Mouse (Mus musculus): ENCODE results near the gene C77080.

Gene C77080

DNA sequence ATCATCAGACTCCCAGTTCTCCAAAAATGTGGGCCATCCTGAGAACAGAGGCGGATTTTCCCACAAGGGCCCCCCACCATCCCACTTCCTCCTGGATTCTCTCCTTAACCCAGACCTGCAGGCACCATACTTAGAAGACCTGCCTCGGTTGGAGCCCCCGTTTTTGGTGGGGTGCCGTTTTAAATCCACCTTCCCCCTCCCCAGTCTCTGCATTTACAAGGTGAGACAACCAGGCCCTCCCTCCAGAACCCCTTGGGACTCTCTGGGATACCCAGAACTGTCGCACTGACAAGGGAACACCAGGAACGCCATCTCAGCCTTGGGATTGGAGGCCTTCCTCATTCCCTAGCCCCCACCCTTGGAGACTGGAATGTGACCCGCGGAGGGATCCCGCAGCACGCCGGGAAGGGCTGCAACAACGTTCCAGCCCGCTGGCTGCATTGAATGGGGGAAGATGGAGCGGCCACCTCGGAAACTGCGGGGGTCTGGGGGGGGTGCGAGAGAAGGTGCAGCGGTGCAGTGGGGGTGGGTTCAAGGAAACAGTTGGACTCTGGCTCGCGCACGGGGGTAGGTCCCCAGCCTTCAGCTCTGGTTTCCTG is 23.3 kb downstream of the C77080 start:
- DNase-seq = no peak

- DNase-seq = no peak
Observed at GRCm38 (mm10) chr4:129236236-129236813, 24.9 kb downstream of the C77080 start.

GRCm38 (mm10) chr4:129235147-129235546 is 26.1 kb downstream of the C77080 start:
- no peak for DNase-seq

GRCm38 (mm10) chr4:129234488-129234887 is 26.7 kb downstream of the C77080 start:
- no peak for DNase-seq

- DNase-seq = no peak
Observed at GRCm38 (mm10) chr4:129232561-129233360, 28.4 kb downstream of the C77080 start.

DNA sequence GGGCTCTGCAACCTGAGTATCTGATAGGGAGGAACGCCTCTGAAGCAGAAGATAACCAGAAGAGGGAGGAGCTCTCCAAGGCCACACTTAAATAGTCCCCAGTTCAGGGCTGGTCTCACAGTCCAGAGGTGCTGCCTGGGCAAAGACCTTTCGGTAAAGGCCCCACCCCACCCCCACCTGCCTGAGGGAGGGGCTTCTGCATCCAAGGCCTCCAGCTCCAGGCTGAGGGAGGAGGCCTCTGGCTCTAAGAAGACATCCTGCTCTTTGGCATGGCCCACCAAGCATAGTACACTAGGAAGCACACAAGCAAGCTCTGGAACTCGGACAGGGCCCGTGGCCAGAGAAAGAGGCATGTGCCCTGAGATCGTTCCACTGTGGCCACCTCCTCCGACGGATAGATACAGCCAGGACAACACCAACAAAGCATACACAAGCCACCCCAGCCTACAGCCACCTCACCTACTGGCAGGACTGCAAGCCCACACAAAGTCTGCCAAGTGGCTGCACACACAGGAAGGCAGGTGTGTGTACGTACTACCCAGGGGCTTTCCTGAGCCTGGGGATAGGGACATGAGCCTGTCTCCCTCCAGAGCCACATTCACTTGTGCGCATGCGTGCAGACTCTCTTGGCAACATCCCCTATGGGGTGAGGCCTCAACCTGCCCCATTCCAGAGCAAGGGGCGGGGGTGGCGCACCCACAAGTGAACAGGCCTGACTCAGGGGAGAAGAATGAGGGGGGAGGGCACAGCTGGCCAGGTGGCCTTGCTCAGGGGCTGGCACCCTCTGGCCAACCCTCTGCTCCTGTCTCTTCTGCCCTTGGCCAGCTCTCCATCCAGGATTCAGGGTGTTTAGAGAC is 29.4 kb downstream of the C77080 start:
- no peak for DNase-seq

DNA sequence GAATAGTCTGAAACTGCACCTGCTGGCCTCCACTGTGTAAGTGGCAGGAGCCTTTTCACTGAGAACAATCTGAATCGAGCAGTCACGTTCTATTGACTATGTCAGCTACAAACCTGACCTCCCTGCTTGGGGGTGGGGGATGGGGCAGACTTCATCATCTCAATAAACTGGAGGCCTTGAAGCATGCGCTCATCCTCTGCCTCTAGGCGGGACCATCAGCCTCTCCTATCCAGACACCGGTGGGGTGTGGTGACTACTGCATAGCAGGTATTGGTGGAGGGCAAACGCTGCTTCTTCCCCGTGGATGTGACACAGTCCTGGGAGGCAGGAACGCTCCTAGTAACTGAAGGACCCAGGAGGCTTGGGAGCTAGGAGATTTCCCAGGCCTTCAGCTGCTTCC is 30.3 kb downstream of the C77080 start:
- no peak for DNase-seq

DNA sequence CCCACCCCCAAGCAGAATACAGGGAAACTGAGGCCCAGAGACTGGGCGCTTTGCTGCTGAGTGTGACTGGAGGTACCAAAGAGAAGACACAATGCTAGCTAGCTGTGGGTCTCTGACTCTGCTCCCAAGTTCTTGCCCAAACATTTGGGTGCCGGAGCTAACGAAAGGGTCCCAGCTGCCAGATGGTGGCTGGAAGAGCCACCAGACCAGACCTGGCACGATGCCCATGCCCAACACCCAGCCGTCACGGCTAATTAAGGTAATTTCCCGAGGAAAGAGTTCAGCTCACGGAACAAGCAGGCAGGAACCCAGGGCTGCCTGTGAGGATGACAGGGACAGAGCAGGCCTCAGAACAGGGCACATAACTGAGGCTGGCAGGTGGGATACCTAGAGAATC is 33.2 kb downstream of the C77080 start:
- DNase-seq = no peak

GRCm38 (mm10) chr4:129227170-129227984 is 33.8 kb downstream of the C77080 start:
- DNase-seq = no peak

DNA sequence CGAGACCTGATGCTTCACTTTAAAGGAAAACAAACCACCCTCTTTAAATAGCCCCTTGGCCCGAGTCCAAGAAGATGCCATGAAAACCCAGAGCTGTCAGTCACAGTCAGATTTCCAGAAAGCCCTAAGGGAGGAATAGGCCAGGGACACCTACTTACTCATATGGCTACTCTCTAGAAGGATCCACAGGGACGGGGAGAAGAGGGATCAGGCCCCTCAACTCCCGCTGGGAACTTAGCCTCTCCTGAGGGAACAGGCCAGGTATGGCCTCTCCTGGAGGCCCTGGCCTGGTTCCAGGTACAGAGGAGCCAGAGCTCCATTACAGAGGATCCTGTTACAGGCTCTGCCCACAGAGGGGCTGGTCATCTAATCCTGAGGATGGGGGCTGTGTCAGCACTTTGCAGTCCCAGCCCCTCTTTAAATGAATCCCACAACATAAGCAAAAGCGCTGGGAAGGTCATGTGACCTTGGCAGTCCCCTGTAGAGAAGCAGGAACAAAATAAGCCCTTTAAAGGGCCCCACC is 34.7 kb downstream of the C77080 start:
- DNase-seq = no peak

- no peak for DNase-seq
Observed at GRCm38 (mm10) chr4:129225315-129225714, 35.9 kb downstream of the C77080 start.

GRCm38 (mm10) chr4:129223421-129224281 is 37.6 kb downstream of the C77080 start:
- no peak for DNase-seq

DNA sequence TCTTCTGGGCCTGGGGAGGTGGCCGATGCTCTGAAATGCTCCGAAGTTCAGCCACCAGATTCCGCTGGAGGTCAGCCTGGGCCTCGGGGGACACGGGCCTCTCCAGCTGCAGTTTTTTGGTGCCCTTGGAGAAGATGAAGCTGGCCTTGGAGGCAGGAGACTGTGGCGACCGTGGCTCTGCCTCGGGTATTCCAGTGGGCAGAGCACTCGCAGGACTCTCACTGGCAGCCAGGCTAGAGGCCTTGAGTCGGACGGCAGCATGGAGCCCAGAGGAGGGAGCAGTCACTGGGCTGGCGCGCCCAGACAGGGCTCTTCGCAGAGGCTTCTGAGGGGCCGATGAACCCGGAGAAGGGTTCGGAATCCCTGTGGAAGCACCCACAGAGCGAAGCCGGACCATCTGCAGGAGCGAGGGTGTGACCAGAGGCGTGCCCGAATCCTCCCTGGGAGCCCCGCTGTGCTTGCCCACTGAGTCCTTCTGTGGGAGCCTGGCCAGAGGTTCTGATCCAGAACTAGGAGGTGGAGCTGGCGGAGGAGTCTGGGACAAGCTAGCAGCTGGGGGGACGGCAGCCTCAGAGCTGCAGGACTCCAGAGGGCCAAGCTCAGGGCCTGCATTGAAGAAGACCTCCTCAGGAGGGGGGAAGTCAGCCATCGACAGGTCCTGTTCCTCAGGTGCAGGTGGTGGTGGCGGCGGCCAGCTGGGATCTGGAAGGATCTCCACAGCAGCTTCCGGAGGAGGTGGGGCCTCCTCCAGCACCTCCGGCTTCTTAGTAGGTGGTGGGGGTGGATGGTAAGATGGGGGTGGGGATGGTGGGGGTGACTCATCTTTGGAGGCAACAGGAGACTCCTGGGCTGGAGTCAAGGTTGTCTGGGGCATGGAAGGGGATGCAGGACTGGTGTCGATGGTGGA is 38.9 kb downstream of the C77080 start:
- DNase-seq = no peak

DNA sequence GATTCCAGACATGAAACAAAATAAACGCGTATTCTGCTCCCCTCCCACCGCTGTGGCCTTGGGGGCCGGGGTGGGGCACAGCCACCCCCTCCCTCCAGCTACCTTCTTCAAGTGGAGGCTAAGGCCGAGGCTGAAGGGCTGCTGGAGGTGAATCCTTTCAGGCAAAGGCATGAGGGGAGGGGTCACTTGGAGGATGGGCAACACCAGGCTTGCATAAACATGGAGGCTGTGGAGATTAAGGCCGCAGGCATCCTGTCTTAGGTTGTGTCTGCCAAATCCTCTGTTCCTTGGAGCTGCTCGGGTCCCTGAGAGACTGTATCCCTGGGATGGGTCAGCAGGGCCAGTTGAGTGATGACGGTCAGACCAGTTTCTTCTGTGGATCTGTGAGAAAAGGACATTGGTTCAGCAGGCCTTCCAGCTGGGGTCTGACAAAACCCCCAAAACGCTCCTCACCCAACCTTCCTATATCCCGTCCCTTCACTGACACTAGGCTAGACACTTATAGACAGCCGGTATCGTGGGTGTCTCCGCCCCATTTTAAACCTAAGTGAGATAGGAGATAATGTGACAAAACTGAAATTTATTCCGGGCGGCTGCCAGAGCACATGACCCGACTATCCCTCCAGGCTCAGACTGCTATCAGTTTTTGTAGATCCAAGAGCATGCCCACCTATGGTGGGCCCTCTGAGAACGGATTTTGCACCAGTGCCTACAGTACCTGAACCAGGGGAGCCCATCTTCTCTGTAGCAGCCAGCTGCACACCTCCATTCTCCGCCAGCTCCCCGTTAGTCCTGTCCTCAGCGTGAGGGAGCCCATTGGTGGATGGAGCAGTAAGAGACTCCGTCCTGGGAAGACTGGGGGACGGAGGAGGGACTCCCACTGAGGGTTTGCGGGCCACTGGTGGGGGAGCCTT is 39.9 kb downstream of the C77080 start:
- no peak for DNase-seq

DNA sequence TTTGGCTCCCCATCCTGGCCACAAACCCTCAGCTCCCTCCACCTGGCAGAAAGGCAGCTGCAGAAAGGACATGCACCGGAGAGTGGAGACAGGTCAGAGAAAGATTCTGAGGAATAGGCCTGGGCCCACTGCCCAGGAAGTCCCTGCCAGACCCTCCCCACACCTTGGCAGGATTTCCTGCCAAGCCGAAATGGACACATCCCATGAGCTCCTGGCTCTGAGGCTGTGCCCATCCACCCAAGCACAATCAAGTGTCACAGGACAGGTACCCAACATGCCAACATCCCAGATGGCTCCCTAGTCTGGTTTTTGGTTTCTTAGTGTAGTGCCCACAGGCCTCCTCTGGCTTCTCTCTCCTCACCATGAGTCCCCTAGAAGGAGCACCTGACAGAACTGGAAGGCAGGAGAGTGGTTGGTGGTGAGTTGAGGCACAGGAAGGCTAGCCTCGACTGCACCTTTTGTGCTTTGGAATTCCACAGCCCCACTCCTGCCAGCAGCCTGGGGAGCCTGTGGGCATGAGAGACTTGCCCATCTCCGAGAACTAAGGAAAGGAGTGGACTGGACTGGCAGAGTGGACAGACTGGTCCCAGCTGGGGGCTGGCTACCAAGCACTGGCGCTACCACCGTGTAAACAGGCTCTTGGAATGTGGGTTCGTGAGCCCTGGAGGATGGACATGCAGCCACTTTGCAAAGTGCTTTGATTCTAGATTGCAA is 40.7 kb downstream of the C77080 start:
- DNase-seq = no peak

DNA sequence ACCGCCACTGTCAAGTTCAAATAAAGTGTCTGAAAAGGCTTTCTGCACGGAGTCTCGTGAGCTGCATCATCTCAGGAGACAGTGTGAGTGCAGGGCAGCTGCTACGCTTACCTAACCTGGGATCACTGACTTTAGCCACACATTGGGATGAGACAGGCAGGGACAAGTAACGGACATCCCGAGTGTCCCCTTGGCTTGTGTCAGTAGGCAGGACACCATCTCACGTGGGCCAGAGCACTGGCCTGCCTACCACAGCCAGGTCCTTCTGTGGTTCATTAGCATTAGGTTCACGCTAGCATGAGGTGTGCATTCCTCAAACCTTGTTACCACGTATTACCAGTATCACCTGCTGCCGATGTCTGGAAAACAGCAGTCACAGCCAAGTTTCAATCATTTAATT is 42.0 kb downstream of the C77080 start:
- DNase-seq = no peak

DNA sequence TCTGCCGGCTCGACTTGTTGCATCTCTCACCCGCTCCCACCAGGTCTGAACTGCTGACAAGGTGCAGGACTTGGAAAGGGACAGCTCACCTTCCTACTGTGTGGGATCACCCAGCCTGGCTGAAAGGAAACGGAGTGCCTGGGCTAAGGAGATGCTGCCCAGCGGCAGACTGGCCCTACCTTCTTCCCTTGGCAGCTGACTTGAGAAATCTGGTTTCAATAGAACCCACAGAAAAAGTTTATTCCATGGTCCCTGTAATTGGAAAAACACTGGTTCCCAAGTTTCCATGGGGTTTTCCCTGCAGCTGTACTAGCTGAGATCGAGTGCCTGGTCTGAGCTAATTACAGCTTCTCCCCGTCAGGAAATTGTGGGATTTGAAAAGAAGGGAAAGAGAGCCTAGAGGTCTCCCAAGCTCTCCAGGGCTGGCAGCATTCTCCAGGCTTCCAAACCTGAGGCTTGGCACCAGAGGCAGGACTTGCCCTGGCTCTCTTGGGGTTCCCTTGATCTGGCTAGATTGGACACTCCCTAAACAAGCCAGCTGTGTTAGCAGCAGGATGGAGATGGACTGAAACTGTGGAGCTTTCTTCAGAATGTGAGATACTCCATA is 42.5 kb downstream of the C77080 start:
- DNase-seq = no peak

DNA sequence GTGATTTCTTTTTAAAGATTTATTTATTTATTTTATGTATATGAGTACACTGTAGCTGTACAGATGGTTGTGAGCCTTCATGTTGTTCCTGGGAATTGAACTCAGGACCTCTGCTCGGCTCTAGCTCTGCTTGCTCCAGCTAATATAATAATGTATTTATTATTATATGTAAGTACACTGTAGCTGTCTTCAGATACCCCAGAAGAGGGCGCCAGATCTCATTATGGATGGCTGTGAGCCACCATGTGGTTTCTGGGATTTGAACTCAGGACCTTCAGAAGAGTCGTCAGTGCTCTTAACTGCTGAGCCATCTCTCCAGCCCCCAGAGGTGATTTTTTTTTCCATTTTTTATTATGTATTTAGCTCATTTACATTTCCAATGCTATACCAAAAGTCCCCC is 48.7 kb downstream of the C77080 start:
- peak; percentile 50 for DNase-seq
